ENCODE assay signal across 15 mouse cellular contexts in genomic region chr17:62977561-62977960, GRCm38 (mm10).
"Had no signal": no experiment of that assay in that cellular context is flagged by ENCODE, and none has a peak within 500 bp of the region (broad histone marks: within the 10 kb centered on the region; RNA-seq: fewer than 3 reads in every experiment).

No protein-coding gene starts in this region.

- ATAC-seq: midbrain, embryonic 16.5 days had no signal

- H3K27ac ChIP-seq: layer of hippocampus, adult 2 months; limb, embryonic 13.5 days; liver, embryonic 15.5 days; midbrain, embryonic 10.5 days had no signal

- H3K27me3 ChIP-seq: limb, embryonic 13.5 days; liver, embryonic 15.5 days had no signal

- DNase-seq: kidney, adult 11 months; kidney, postnatal 10 days; kidney, postnatal 4 days; lung, adult 2 months; retina, postnatal 1 day; right cerebral cortex, postnatal 4 days; spleen, adult 18-20 months; thymus, adult 18-20 months; thymus, postnatal 14 days had no signal

- H3K4me1 ChIP-seq: liver, embryonic 15.5 days had no signal

- H3K9me3 ChIP-seq: liver, embryonic 15.5 days; midbrain, embryonic 10.5 days had no signal

- H3K9ac ChIP-seq: limb, embryonic 13.5 days; liver, embryonic 15.5 days had no signal

- H3K4me2 ChIP-seq: limb, embryonic 13.5 days; liver, embryonic 11.5 days; liver, embryonic 15.5 days had no signal

- H3K36me3 ChIP-seq: limb, embryonic 13.5 days; liver, embryonic 15.5 days; midbrain, embryonic 10.5 days had no signal

- H3K4me3 ChIP-seq: layer of hippocampus, adult 2 months; limb, embryonic 13.5 days; liver, embryonic 15.5 days; midbrain, embryonic 10.5 days had no signal
